Mouse (Mus musculus) liver, adult 2 months (tissue): ENCODE results near the gene Fmc1. TPM values are rescaled to one million over a fixed set of nuclear protein-coding genes. Genes with fewer than 3 reads are reported as not detected.

Experiments used
- DNase-seq: peaks from one replicate; pipeline ENCODE4 v3.0.0-alpha.2; 2011; ENCODE audit warnings: low read depth, low spot score; ENCODE audit errors: extremely low read depth
- H3K27ac ChIP-seq: fragments of 200-500 bp; replicated peaks from 2 replicates; pipeline ENCODE4 v1.5.1; 2012; ENCODE audit warnings: low read depth, mild to moderate bottlenecking, control low read depth, inconsistent platforms, low read length; ENCODE audit not compliant: insufficient read depth
- H3K27me3 ChIP-seq: fragments of 200-500 bp; 2 replicates; pipeline ENCODE4 v1.6.1; 2012; ENCODE audit warnings: mild to moderate bottlenecking, moderate library complexity, low read length, inconsistent platforms; ENCODE audit not compliant: control insufficient read depth, insufficient read depth
- H3K36me3 ChIP-seq: fragments of 200-500 bp; 2 replicates; pipeline ENCODE4 v1.6.1; 2012; ENCODE audit warnings: low read length, inconsistent platforms; ENCODE audit not compliant: control insufficient read depth, insufficient read depth
- H3K4me1 ChIP-seq: fragments of 200-500 bp; 2 replicates; pipeline ENCODE4 v1.6.1; 2011; ENCODE audit warnings: low read length; ENCODE audit not compliant: control insufficient read depth, insufficient read depth
- H3K4me3 ChIP-seq: fragments of 200-500 bp; 2 replicates; pipeline ENCODE4 v1.5.1; 2011; ENCODE audit warnings: low read depth, mild to moderate bottlenecking, control low read depth, low read length, moderate library complexity; ENCODE audit not compliant: insufficient read depth
- H3K79me2 ChIP-seq: fragments of 200-500 bp; 2 replicates; pipeline ENCODE4 v1.6.1; 2012; ENCODE audit warnings: inconsistent platforms, mild to moderate bottlenecking, low read length, moderate library complexity; ENCODE audit not compliant: control insufficient read depth, insufficient read depth
- H3K9ac ChIP-seq: fragments of 200-500 bp; 2 replicates; pipeline ENCODE4 v1.6.1; 2012; ENCODE audit warnings: low read depth, mild to moderate bottlenecking, control low read depth, inconsistent platforms, low read length
- CTCF ChIP-seq: fragments of 200-500 bp; IDR thresholded peaks from 2 replicates; pipeline ENCODE4 v1.5.1; 2011; ENCODE audit warnings: low read depth, low read length, control low read depth
- POLR2A ChIP-seq: fragments of 200-500 bp; IDR thresholded peaks from 2 replicates; pipeline ENCODE4 v1.6.1; 2011; ENCODE audit warnings: low read length, control low read depth; ENCODE audit not compliant: insufficient read depth; ENCODE audit errors: extremely low read depth
- WGBS: fragments of 180-500 bp; shearing (Covaris S2); methylation state at CpG from one replicate; pipeline ENCODE4 v1.1.7; 2018; 5-methylcytosine and 5-hydroxymethylcytosine counted together
- polyA plus RNA-seq: library from polyadenylated mRNA; depleted of rRNA; stranded (reverse); fragments of >200 nt; gene quantifications from 2 replicates; pipeline ENCODE4 v1.2.3, GENCODE M21; 2012
- total RNA-seq: library from RNA; depleted of rRNA; stranded (reverse); fragments of >200 nt; gene quantifications from 2 replicates; pipeline ENCODE4 v1.2.3, GENCODE M21; 2014

Gene Fmc1
- total and polyA plus RNA-seq, 2 experiments: 63.7 to 219 TPM

DNA sequence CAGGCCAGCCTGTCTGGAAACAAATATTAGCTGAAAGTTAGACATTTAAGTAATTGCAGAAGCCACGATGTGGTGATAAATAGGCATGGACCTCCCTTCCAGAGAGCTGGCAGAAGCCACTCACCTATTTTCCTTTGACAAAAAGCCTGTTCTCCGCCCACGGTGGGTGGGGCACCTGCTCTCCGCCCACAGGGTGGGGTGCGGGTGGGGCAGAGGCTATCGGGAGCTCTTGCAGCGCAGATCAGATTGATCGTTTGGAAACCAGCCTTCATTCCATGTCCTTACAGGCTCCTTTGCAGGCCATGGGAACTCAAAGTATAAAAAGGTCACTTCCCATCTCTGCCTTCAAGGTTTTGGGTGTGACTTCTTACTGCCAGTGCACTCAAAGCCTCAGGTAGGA is 9.5 kb upstream of the Fmc1 start:
- no peak overlapping the region for H3K27ac ChIP-seq
- no peak overlapping the region for H3K4me3 ChIP-seq
- TF ChIP-seq CTCF (no peak), POLR2A (no peak)
- no peaks in the 10 kb centered on the region for H3K27me3 ChIP-seq
- H3K9ac ChIP-seq: no peak overlapping the region
- H3K4me1 ChIP-seq: peaks cover 2% of the 10 kb centered on the region; the same call in 1 of the 2 replicates
- WGBS: 15% methylated on average over 8 of the region's 8 CpGs
- H3K36me3 ChIP-seq: no peaks in the 10 kb centered on the region
- H3K79me2 ChIP-seq: no peaks in the 10 kb centered on the region
- DNase-seq: peak; percentile 47

GRCm38 (mm10) chr6:38531211-38531820 is 2.0 kb upstream of the Fmc1 start:
- peak; percentile 81 for DNase-seq
- peak overlapping the region; percentile 25; the same call in 1 of the 2 replicates for H3K9ac ChIP-seq

GRCm38 (mm10) chr6:38532500-38533420 is 542 bp upstream of the Fmc1 start:
- WGBS: 12% methylated on average over 25 of the region's 25 CpGs
- no peaks in the 10 kb centered on the region for H3K27me3 ChIP-seq
- no peaks in the 10 kb centered on the region for H3K79me2 ChIP-seq
- H3K36me3 ChIP-seq: no peaks in the 10 kb centered on the region
- TF ChIP-seq POLR2A (no peak), CTCF (no peak)
- peaks cover 7% of the 10 kb centered on the region for H3K4me1 ChIP-seq
- H3K9ac ChIP-seq: peak overlapping the region; percentile 67
- H3K27ac ChIP-seq: peak overlapping the region; percentile 78
- DNase-seq: peak; percentile 26
- H3K4me3 ChIP-seq: peak overlapping the region; percentile 39

More at GRCm38 (mm10) chr6:38531211-38531820, 2.0 kb upstream of the Fmc1 start:
- Histone ChIP-seq H3K27ac (peak overlapping the region; percentile 55), H3K4me1 (peaks cover 7% of the 10 kb centered on the region), H3K4me3 (no peak overlapping the region), H3K27me3 (no peaks in the 10 kb centered on the region), H3K36me3 (no peaks in the 10 kb centered on the region), H3K79me2 (no peaks in the 10 kb centered on the region)
- peak; percentile 31; the same call in 1 of the 2 replicates for TF ChIP-seq CTCF
- no peak for TF ChIP-seq POLR2A
- WGBS: 36% methylated on average over 5 of the region's 5 CpGs

DNA sequence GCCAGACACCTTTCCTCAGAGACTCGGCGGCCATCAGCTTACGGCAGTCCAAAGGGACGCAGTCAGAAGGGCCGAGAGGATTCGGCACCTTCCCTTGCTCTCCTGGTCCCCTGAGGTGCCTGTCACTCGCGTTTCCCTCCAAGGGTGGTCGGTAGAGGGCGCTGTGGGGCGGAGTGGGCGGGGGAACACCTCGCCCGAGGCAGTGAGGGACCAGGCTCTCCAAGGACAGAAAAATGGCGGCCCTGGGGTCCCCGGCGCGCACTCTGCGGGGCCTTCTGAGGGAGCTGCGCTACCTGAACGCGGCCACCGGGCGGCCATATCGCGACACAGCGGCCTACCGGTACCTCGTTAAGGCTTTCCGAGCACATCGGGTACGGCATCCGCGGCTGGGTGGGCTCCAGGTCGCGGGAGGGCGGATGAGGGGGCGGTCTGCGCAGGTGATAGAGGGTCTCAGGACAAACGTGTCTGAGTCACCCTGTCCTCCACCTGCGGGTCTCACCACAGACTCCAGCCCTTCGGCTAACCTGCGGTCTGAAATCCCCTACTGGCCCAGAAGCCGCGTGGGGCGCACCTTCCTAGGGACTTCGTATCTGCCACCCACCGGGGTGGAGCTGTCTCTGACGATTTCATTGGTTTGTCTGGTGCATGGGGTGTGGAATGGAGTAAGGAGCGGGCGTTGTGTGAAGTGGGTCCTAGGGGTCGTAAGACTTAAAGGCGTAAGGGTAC is 1.5 kb downstream of the Fmc1 start:
- WGBS: under 1% methylated on average over 53 of the region's 53 CpGs
- Histone ChIP-seq H3K79me2 (no peaks in the 10 kb centered on the region), H3K27ac (peak overlapping the region; percentile 93), H3K4me1 (peaks cover 7% of the 10 kb centered on the region), H3K36me3 (peaks cover 2% of the 10 kb centered on the region; the same call in 1 of the 2 replicates), H3K4me3 (peak overlapping the region; percentile 88), H3K9ac (peak overlapping the region; percentile 95), H3K27me3 (no peaks in the 10 kb centered on the region)
- peak; percentile 75 for DNase-seq
- TF ChIP-seq POLR2A (peak; percentile 54), CTCF (peak; percentile 91)

DNA sequence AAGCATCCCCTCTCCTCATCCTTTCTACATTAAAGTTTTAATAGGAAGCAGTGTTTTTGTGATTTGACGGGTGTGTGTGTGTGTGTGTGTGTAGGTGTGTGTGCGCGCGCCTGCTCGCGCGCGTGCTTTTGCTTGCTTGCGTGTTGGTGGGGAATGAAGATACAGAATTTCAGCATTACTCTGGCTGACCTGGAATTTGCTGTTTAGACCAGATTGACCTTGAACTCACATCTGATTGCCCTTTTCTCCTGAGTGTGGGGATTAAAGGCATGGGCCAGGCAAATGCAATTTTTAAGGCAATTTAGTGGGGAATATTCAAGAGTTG is 2.0 kb downstream of the Fmc1 start:
- TF ChIP-seq CTCF (no peak), POLR2A (no peak)
- Histone ChIP-seq H3K9ac (peak overlapping the region; percentile 95), H3K27me3 (no peaks in the 10 kb centered on the region), H3K27ac (peak overlapping the region; percentile 93), H3K79me2 (no peaks in the 10 kb centered on the region), H3K4me3 (peak overlapping the region; percentile 88), H3K36me3 (peaks cover 2% of the 10 kb centered on the region; the same call in 1 of the 2 replicates), H3K4me1 (peaks cover 7% of the 10 kb centered on the region)
- DNase-seq: no peak
- 0% methylated on average over 9 of the region's 9 CpGs for WGBS
